Mouse (Mus musculus): ENCODE measurements around the gene Lce6a. TPM values are rescaled to one million over a fixed set of nuclear protein-coding genes. Genes with fewer than 3 reads are reported as not detected.

The Lce6a gene
- polyA plus RNA-seq (2015; fragmentation: Nextera tagmentation; extraction: Ambion mirVana): 3.9 TPM in 1 of 2 replicates, not detected in the other

GRCm38 (mm10) chr3:92621560-92621959 is at the start of gene Lce6a:
Gene Lce6a (minus strand): TSS chr3:92621660.

GRCm38 (mm10) chr3:92670215-92670614 is 48.8 kb upstream of the Lce6a start, which contains the start of gene Lce1a2:
Gene Lce1a2 (minus strand): TSS chr3:92670315.

GRCm38 (mm10) chr3:92656826-92657225 is 35.4 kb upstream of the Lce6a start, which contains the start of gene Lce1b:
Gene Lce1b (minus strand): TSS chr3:92656926.

GRCm38 (mm10) chr3:92648207-92648606 is 26.7 kb upstream of the Lce6a start, which contains the start of gene Lce1a1:
Gene Lce1a1 (minus strand): TSS chr3:92648307.

GRCm38 (mm10) chr3:92607392-92607791 is 14.1 kb downstream of the Lce6a start, which contains the start of gene 2210017I01Rik:
Gene 2210017I01Rik (minus strand): TSS chr3:92607492.

GRCm38 (mm10) chr3:92588858-92589257 is 32.6 kb downstream of the Lce6a start, which contains the start of gene Smcp:
Gene Smcp (minus strand): TSS chr3:92588997.

GRCm38 (mm10) chr3:92573449-92574041 is 47.9 kb downstream of the Lce6a start, which contains the start of gene Ivl:
Gene Ivl (minus strand): TSS chr3:92573735.

Other genes with a start within 250 kb of the Lce6a start
- 0.84 TPM in 1 of 2 replicates, not detected in the other for gene Sprr2h, start 236.0 kb downstream of the Lce6a start, polyA plus RNA-seq (2015; fragmentation: Nextera tagmentation; extraction: Ambion mirVana)
- not detected in 2 replicates for gene Sprr2i, start 213.7 kb downstream of the Lce6a start, polyA plus RNA-seq (2015; fragmentation: Nextera tagmentation; extraction: Ambion mirVana)
- not detected in 2 replicates for gene Sprr2j-ps, start 203.6 kb downstream of the Lce6a start, polyA plus RNA-seq (2015; fragmentation: Nextera tagmentation; extraction: Ambion mirVana)
- gene Gm9774, start 192.2 kb downstream of the Lce6a start, polyA plus RNA-seq (2015; fragmentation: Nextera tagmentation; extraction: Ambion mirVana): 8.4 and 11.3 TPM in 2 replicates
- gene Sprr2k, start 189.1 kb downstream of the Lce6a start, polyA plus RNA-seq (2015; fragmentation: Nextera tagmentation; extraction: Ambion mirVana): not detected in 2 replicates
- gene Sprr1b, start 182.9 kb downstream of the Lce6a start, polyA plus RNA-seq (2015; fragmentation: Nextera tagmentation; extraction: Ambion mirVana): 2.6 TPM in 1 of 2 replicates, not detected in the other
- not detected in 2 replicates for gene Sprr3, start 162.9 kb downstream of the Lce6a start, polyA plus RNA-seq (2015; fragmentation: Nextera tagmentation; extraction: Ambion mirVana)
- not detected in 2 replicates for gene Sprr1a, start 135.8 kb downstream of the Lce6a start, polyA plus RNA-seq (2015; fragmentation: Nextera tagmentation; extraction: Ambion mirVana)
- not detected in 2 replicates for gene Sprr4, start 121.2 kb downstream of the Lce6a start, polyA plus RNA-seq (2015; fragmentation: Nextera tagmentation; extraction: Ambion mirVana)
- gene 2310046K23Rik, start 87.1 kb downstream of the Lce6a start, polyA plus RNA-seq (2015; fragmentation: Nextera tagmentation; extraction: Ambion mirVana): not detected in 2 replicates
- gene Ivl, start 47.9 kb downstream of the Lce6a start, polyA plus RNA-seq (2015; fragmentation: Nextera tagmentation; extraction: Ambion mirVana): 4.4 TPM in 1 of 2 replicates, not detected in the other
- not detected in 2 replicates for gene Smcp, start 32.7 kb downstream of the Lce6a start, polyA plus RNA-seq (2015; fragmentation: Nextera tagmentation; extraction: Ambion mirVana)
- not detected in 2 replicates for gene 2210017I01Rik, start 14.2 kb downstream of the Lce6a start, polyA plus RNA-seq (2015; fragmentation: Nextera tagmentation; extraction: Ambion mirVana)
- 10.0 TPM in 1 of 2 replicates, not detected in the other for gene Lce1a1, start 26.6 kb upstream of the Lce6a start, polyA plus RNA-seq (2015; fragmentation: Nextera tagmentation; extraction: Ambion mirVana)
- gene Lce1b, start 35.3 kb upstream of the Lce6a start, polyA plus RNA-seq (2015; fragmentation: Nextera tagmentation; extraction: Ambion mirVana): 4.4 TPM in 1 of 2 replicates, not detected in the other
- gene Lce1a2, start 48.7 kb upstream of the Lce6a start, polyA plus RNA-seq (2015; fragmentation: Nextera tagmentation; extraction: Ambion mirVana): 22.2 TPM in 1 of 2 replicates, not detected in the other
- 19.1 TPM in 1 of 2 replicates, not detected in the other for gene Lce1c, start 57.6 kb upstream of the Lce6a start, polyA plus RNA-seq (2015; fragmentation: Nextera tagmentation; extraction: Ambion mirVana)
- 4.5 TPM in 1 of 2 replicates, not detected in the other for gene Lce1d, start 65.5 kb upstream of the Lce6a start, polyA plus RNA-seq (2015; fragmentation: Nextera tagmentation; extraction: Ambion mirVana)
- 9.5 TPM in 1 of 2 replicates, not detected in the other for gene Lce1e, start 87.4 kb upstream of the Lce6a start, polyA plus RNA-seq (2015; fragmentation: Nextera tagmentation; extraction: Ambion mirVana)
- gene Lce1f, start 98.7 kb upstream of the Lce6a start, polyA plus RNA-seq (2015; fragmentation: Nextera tagmentation; extraction: Ambion mirVana): 9.6 TPM in 1 of 2 replicates, not detected in the other
- not detected in 2 replicates for gene Gm38119, start 117.4 kb upstream of the Lce6a start, polyA plus RNA-seq (2015; fragmentation: Nextera tagmentation; extraction: Ambion mirVana)
- 5.5 TPM in 1 of 2 replicates, not detected in the other for gene Lce1g, start 130.7 kb upstream of the Lce6a start, polyA plus RNA-seq (2015; fragmentation: Nextera tagmentation; extraction: Ambion mirVana)
- 5.9 TPM in 1 of 2 replicates, not detected in the other for gene Lce1h, start 143.4 kb upstream of the Lce6a start, polyA plus RNA-seq (2015; fragmentation: Nextera tagmentation; extraction: Ambion mirVana)
- gene Lce1i, start 157.2 kb upstream of the Lce6a start, polyA plus RNA-seq (2015; fragmentation: Nextera tagmentation; extraction: Ambion mirVana): 12.5 TPM in 1 of 2 replicates, not detected in the other
- gene Lce1j, start 168.9 kb upstream of the Lce6a start, polyA plus RNA-seq (2015; fragmentation: Nextera tagmentation; extraction: Ambion mirVana): 3.5 TPM in 1 of 2 replicates, not detected in the other
- gene Lce1k, start 186.2 kb upstream of the Lce6a start, polyA plus RNA-seq (2015; fragmentation: Nextera tagmentation; extraction: Ambion mirVana): 2.4 TPM in 1 of 2 replicates, not detected in the other
- gene Kprp, start 205.6 kb upstream of the Lce6a start, polyA plus RNA-seq (2015; fragmentation: Nextera tagmentation; extraction: Ambion mirVana): 3.5 TPM in 1 of 2 replicates, not detected in the other
- 8.8 TPM in 1 of 2 replicates, not detected in the other for gene Lce1l, start 229.6 kb upstream of the Lce6a start, polyA plus RNA-seq (2015; fragmentation: Nextera tagmentation; extraction: Ambion mirVana)
- gene 2310050C09Rik, start 248.6 kb upstream of the Lce6a start, polyA plus RNA-seq (2015; fragmentation: Nextera tagmentation; extraction: Ambion mirVana): 8.3 TPM in 1 of 2 replicates, not detected in the other

All from skeletal muscle tissue, postnatal 0 days (tissue).